Mouse (Mus musculus) megakaryocyte, embryonic 14.5 days (primary cell): Measurements from ENCODE around the gene Prpf3.

Experiments
- FLI1 ChIP-seq: IDR thresholded peaks from 2 replicates; pipeline ENCODE4 v1.6.1; 2012; ENCODE audit warnings: low read length, inconsistent platforms, mixed read lengths
- GATA1 ChIP-seq: IDR thresholded peaks from 3 replicates; pipeline ENCODE4 v1.6.1; 2012; ENCODE audit warnings: mixed read lengths, low read length, inconsistent platforms, borderline replicate concordance

GRCm38 (mm10) chr3:95818571-95819288, 37.0 kb downstream of the Prpf3 start, which contains the start of gene Rprd2:
- no peak for TF ChIP-seq GATA1
- no peak for TF ChIP-seq FLI1
